Mouse (Mus musculus) lung, embryonic 16.5 days (tissue): ENCODE results near the gene Cish. TPM values are rescaled to one million over a fixed set of nuclear protein-coding genes. Genes with fewer than 3 reads are reported as not detected.
A peak's percentile ranks its signal among the peaks of the same experiment; 100 is the strongest.

Source experiments
- ATAC-seq: fragments of 200-750 bp; cut with Nextera tagmentation; 2 replicates; pipeline ENCODE4 v1.8.0; 2017; ENCODE audit warnings: low read depth, mild to moderate bottlenecking, moderate library complexity
- H3K27ac ChIP-seq: fragments of 300-500 bp; sonication (generic); 2 replicates; pipeline ENCODE4 v1.5.1; 2014; ENCODE audit warnings: mild to moderate bottlenecking, control low read depth, low read length
- H3K27me3 ChIP-seq: fragments of 300-500 bp; sonication (generic); 2 replicates; pipeline ENCODE4 v1.6.1; 2014; ENCODE audit warnings: low read depth, low read length, mixed read lengths; ENCODE audit not compliant: control insufficient read depth, insufficient read depth
- H3K36me3 ChIP-seq: fragments of 300-500 bp; sonication (generic); 2 replicates; pipeline ENCODE4 v1.6.1; 2014; ENCODE audit warnings: low read length; ENCODE audit not compliant: control insufficient read depth, insufficient read depth
- H3K4me1 ChIP-seq: fragments of 300-500 bp; sonication (generic); replicated peaks from 2 replicates; pipeline ENCODE4 v1.6.1; 2014; ENCODE audit warnings: low read length, mixed read lengths; ENCODE audit not compliant: control insufficient read depth, insufficient read depth
- H3K4me2 ChIP-seq: fragments of 300-500 bp; sonication (generic); 2 replicates; pipeline ENCODE4 v1.6.1; 2014; ENCODE audit warnings: low read depth, low read length, control low read depth
- H3K4me3 ChIP-seq: fragments of 300-500 bp; sonication (generic); 2 replicates; pipeline ENCODE4 v1.5.1; 2014; ENCODE audit warnings: mild to moderate bottlenecking, low read length, control low read depth
- H3K9ac ChIP-seq: fragments of 300-500 bp; sonication (generic); 2 replicates; pipeline ENCODE4 v1.6.1; 2014; ENCODE audit warnings: low read length, control low read depth
- H3K9me3 ChIP-seq: fragments of 300-500 bp; sonication (generic); 2 replicates; pipeline ENCODE4 v1.6.1; 2016; ENCODE audit warnings: low read length; ENCODE audit not compliant: control insufficient read depth
- WGBS: fragments of 180-500 bp; shearing (Covaris S2); extraction: QIAGEN DNeasy Blood & Tissue Kit; methylation state at CpG from one replicate; pipeline ENCODE4 v1.1.7; 2014; 5-methylcytosine and 5-hydroxymethylcytosine counted together
- polyA plus RNA-seq: library from polyadenylated mRNA; unstranded; fragments of >200 nt; fragmentation: Nextera tagmentation; extraction: Ambion mirVana; gene quantifications from 2 replicates; pipeline ENCODE4 v1.2.1, GENCODE M21; 2015

The Cish gene
- polyA plus RNA-seq, 1 experiment from 2014 or later = 19.3 TPM

DNA sequence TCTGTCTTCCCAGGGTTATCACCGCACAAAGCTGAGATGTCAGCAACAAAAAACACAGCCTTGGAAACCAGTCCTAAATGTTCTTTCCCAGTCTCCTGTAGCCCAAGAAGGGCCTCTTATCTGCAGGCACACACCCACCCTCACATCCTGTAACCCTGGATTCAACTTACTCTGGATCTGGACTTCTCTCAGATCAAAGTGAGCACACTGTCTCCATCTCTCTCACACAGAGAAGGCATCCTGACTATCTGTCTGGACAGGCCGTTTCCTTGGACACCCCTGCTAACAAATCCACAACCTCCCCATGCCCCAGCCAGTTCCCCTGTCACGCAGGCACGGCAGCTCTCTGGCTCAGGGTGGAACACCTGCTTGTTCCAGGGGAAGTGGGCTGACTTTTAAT, 23.5 kb upstream of the Cish start:
- no peak overlapping the region for H3K9ac ChIP-seq
- no peak overlapping the region for H3K4me2 ChIP-seq
- ATAC-seq = no peak
- H3K4me1 ChIP-seq = no peaks in the 10 kb centered on the region
- no peaks in the 10 kb centered on the region for H3K9me3 ChIP-seq
- 40% methylated on average over 4 of the region's 4 CpGs for WGBS
- no peak overlapping the region for H3K4me3 ChIP-seq
- H3K27ac ChIP-seq = no peak overlapping the region
- no peaks in the 10 kb centered on the region for H3K36me3 ChIP-seq
- no peaks in the 10 kb centered on the region for H3K27me3 ChIP-seq

DNA sequence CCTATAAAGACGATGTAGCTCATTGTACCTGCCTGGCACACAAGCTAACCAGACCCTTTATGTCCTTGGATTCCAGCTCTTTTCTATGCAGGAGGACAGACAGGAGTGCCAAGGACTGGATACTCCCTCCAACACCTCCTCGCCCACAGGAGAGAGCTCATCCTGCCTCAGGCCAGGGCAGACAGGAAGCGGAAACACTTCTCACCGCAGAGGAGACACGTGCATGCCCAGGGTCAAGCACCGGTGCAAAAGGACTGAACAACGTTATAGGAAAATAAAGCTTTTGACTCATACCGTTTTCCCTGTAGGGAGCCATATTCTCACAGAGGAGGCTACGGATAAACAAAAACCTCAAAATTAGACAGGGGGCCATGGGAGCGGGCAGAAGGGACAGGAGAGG, 22.6 kb upstream of the Cish start:
- no peaks in the 10 kb centered on the region for H3K9me3 ChIP-seq
- no peak overlapping the region for H3K27ac ChIP-seq
- no peaks in the 10 kb centered on the region for H3K27me3 ChIP-seq
- H3K4me1 ChIP-seq = no peaks in the 10 kb centered on the region
- H3K9ac ChIP-seq = no peak overlapping the region
- H3K4me2 ChIP-seq = no peak overlapping the region
- H3K36me3 ChIP-seq = no peaks in the 10 kb centered on the region
- no peak for ATAC-seq
- WGBS = 54% methylated on average over 10 of the region's 10 CpGs
- H3K4me3 ChIP-seq = no peak overlapping the region

DNA sequence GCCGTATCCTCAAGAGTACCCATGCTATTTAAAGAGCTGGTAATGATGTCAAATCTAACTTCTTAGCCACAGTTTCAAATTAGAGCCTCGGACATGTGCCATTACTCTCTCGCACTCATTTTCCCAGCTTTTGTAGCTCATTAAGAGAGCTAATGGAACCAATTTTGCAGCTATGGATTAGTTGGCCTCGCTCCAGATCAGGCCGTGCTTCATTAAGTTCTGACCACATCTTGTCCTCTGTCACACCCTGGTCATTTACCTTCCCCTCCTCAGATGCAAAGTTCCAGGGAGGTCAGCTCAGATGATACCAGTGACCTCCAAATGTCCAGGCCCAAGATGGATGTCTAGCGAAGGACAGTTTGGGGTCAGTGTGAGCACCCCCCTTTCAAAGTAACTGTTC, 21.1 kb upstream of the Cish start:
- H3K9me3 ChIP-seq = no peaks in the 10 kb centered on the region
- no peak overlapping the region for H3K4me3 ChIP-seq
- H3K36me3 ChIP-seq = no peaks in the 10 kb centered on the region
- H3K4me1 ChIP-seq = peaks cover 10% of the 10 kb centered on the region
- ATAC-seq = no peak
- 75% methylated on average over 6 of the region's 6 CpGs for WGBS
- no peaks in the 10 kb centered on the region for H3K27me3 ChIP-seq
- H3K9ac ChIP-seq = no peak overlapping the region
- H3K4me2 ChIP-seq = no peak overlapping the region
- H3K27ac ChIP-seq = no peak overlapping the region

DNA sequence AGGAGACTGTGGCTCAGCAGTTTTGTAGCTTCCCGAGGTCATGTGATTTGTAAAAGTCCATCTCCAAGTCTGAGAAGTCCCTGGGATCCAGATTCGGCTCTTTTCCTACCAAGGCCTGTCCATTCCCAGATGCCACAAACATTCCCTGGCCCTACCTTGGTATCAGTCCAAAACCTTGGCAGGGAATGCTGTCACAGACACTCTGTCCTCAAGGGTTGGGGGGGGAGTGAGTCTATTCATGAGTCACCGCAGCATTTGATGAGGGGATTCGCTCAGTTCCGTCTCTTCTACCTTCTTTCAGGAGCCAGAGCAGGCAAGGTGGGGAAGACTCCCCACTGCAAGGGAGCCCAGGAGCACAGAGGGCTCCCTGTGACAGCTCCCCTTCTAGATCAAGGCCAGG, 20.1 kb upstream of the Cish start:
- no peak for ATAC-seq
- no peaks in the 10 kb centered on the region for H3K9me3 ChIP-seq
- no peak overlapping the region for H3K4me2 ChIP-seq
- WGBS = 79% methylated on average over 5 of the region's 5 CpGs
- H3K27me3 ChIP-seq = no peaks in the 10 kb centered on the region
- peaks cover 18% of the 10 kb centered on the region for H3K4me1 ChIP-seq
- H3K36me3 ChIP-seq = no peaks in the 10 kb centered on the region
- no peak overlapping the region for H3K9ac ChIP-seq
- no peak overlapping the region for H3K4me3 ChIP-seq
- no peak overlapping the region for H3K27ac ChIP-seq

DNA sequence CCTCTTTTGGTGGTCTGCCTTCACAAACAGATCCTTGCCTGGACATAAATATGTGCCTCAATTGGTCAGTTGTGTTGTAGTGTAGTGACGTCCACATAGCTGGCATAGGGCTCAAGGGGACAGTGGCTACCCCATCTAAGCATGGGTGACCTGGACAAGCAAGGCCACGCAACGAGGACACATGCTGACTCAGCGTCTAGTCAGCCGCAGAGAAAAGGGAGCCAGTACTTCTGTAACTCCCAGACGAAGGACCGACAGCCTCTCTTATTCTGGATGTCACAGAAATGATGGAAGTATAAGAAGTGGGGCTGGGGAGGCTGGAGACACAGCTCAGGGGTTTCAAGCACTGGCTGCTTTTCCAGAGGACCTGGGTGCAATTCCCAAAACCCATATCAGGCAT, 18.2 kb upstream of the Cish start:
- no peak overlapping the region for H3K4me2 ChIP-seq
- no peak overlapping the region for H3K4me3 ChIP-seq
- H3K9ac ChIP-seq = no peak overlapping the region
- no peak overlapping the region for H3K27ac ChIP-seq
- H3K4me1 ChIP-seq = peaks cover 18% of the 10 kb centered on the region
- H3K27me3 ChIP-seq = no peaks in the 10 kb centered on the region
- ATAC-seq = no peak
- WGBS = 78% methylated on average over 7 of the region's 7 CpGs
- no peaks in the 10 kb centered on the region for H3K36me3 ChIP-seq
- no peaks in the 10 kb centered on the region for H3K9me3 ChIP-seq

DNA sequence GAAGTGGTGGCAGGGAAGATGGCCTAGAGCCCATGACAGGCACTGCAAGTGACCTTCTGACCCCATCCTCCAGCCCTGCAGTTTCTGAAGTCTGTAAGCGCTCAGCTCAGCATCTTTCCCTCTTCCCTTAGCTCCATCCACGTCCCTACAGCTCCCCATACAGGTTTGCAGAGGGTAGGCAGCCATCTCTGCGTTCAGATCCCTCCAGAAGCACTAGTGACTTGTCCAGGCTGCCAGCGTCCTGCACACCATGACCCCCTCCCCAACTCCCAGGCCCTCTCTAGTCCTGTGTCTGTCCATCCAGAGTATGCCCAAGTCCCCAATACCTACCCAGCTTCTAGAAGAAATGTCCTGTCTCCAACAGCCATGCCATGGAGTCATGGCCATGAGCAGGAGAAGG, 17.7 kb upstream of the Cish start:
- no peak for ATAC-seq

DNA sequence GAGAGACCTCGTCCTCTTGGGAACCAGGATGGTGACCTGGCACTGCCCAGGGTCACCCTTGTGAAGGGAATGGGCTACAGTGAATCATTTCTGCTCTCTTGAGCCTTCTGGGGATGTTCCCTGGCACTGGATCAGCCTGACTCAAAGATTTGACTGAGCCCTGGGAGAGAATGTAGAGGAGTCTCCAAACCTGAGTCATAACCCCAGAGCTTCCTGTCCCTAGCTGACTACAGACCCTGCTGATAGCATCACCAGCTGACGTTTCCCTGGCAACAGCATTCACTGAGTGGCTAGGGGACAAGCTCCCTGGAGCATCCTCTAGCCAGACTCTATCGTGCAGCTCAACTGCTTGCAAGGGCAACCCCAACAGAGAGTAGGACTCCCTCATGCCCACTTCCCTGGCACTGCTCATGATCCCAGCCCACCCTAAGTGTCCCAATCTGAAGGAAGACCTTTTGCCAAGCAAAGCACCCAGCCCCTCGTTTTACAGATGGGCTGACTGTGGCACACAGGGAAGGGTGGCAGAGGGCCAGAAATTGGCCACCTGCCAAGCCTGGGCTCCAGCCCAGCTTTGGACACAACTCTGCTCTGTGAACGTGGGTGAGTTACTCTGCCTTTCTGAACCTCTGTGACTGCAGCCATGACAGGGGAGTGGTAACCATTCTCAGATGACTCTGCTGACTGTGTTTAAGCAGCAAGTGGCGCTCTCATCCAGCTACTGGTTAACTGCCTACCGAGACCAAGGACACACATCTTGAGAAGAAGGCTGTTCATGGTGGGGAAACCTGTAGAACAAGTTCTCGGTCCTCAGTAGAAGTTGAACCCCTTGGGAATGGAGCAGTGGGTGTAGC, 17.1 kb upstream of the Cish start:
- peak overlapping the region; percentile 24; the same call in 1 of the 2 replicates for H3K4me2 ChIP-seq
- H3K36me3 ChIP-seq = no peaks in the 10 kb centered on the region
- 35% methylated on average over 8 of the region's 8 CpGs for WGBS
- H3K9me3 ChIP-seq = no peaks in the 10 kb centered on the region
- no peak overlapping the region for H3K9ac ChIP-seq
- H3K4me1 ChIP-seq = peaks cover 18% of the 10 kb centered on the region
- no peak overlapping the region for H3K4me3 ChIP-seq
- H3K27ac ChIP-seq = peak overlapping the region; percentile 91
- ATAC-seq = peak; percentile 83
- H3K27me3 ChIP-seq = no peaks in the 10 kb centered on the region

More for the DNA sequence above, 17.7 kb upstream of the Cish start:
- no peak overlapping the region for H3K4me2 ChIP-seq
- no peaks in the 10 kb centered on the region for H3K36me3 ChIP-seq
- no peak overlapping the region for H3K9ac ChIP-seq
- no peaks in the 10 kb centered on the region for H3K9me3 ChIP-seq
- H3K27ac ChIP-seq = no peak overlapping the region
- 49% methylated on average over 4 of the region's 4 CpGs for WGBS
- no peak overlapping the region for H3K4me3 ChIP-seq
- H3K4me1 ChIP-seq = peaks cover 18% of the 10 kb centered on the region
- H3K27me3 ChIP-seq = no peaks in the 10 kb centered on the region

DNA sequence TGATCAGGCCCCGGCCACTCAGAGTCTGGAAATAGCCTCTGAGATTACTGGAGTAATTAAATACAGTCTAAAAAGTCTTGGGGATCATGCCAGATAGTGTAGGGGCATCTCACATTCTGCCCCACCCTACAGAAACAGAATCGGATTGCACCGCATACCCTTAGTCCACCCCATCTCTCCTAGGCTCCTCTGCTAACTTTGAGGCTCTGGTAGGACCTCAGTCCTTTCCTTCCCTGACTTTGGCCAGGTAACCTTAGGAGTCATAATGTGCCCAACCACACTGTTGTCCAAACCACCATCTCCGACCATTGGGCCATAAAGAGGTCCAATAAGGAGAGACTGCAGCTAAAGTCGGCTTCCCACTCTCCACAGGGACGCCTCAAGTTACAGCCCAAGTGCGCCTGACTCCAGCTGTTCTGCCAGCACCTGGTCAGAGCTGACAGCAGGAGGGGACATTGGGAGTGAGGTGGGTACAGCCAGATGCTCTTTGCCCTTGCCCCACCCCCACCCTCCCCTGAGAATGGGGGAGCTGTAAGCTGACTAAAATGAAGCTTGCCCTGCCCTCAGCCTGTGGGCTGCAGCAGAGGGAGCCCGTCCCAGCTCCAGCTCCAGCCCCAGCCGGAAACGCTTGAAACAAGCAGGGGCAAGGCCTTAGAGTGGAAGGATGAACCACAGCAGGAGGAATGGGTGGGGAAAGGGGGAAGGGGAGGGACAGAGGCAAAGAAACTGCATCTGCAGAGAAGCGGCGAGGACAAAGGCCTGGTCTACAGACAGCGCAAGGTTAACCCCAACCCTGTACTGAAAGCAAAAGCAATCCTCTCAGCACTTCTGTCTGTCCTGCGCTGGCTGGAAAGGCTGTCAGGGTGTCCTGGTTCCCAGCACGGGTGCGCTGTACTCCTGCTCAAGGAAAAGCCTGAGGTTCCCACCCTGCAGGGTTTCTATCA, 16.2 kb upstream of the Cish start:
- Histone ChIP-seq H3K27ac (peak overlapping the region; percentile 91), H3K4me3 (no peak overlapping the region), H3K4me1 (peaks cover 18% of the 10 kb centered on the region), H3K36me3 (no peaks in the 10 kb centered on the region), H3K4me2 (peak overlapping the region; percentile 34), H3K9ac (peak overlapping the region; percentile 25), H3K9me3 (no peaks in the 10 kb centered on the region), H3K27me3 (no peaks in the 10 kb centered on the region)
- WGBS = 22% methylated on average over 16 of the region's 16 CpGs
- ATAC-seq = peak; percentile 64
